Mouse (Mus musculus) retina, postnatal 7 days (tissue): ENCODE data around the gene Dusp16.
"Not testable (repeated sequence)": the region's sequence is repeated elsewhere in the genome, so short reads cannot be mapped to it uniquely, and the experiment has no call there.

Experiments
- DNase-seq: peaks from one replicate; pipeline ENCODE4 v3.0.0-alpha.2; 2012; ENCODE audit warnings: low read depth, low spot score

Gene Dusp16

GRCm38 (mm10) chr6:134700451-134701210 lies 91.8 kb downstream of the Dusp16 start:
- DNase-seq: no peak

GRCm38 (mm10) chr6:134698243-134698642 lies 94.2 kb downstream of the Dusp16 start:
- DNase-seq: no peak

GRCm38 (mm10) chr6:134696554-134696953 lies 95.9 kb downstream of the Dusp16 start:
- DNase-seq: no peak

- no peak for DNase-seq
Observed at GRCm38 (mm10) chr6:134696146-134696545, 96.3 kb downstream of the Dusp16 start.

- DNase-seq: no peak
Observed at GRCm38 (mm10) chr6:134695625-134696024, 96.8 kb downstream of the Dusp16 start.

GRCm38 (mm10) chr6:134694988-134695387 lies 97.4 kb downstream of the Dusp16 start:
- DNase-seq: no peak

- DNase-seq: no peak
Observed at GRCm38 (mm10) chr6:134694498-134694897, 97.9 kb downstream of the Dusp16 start.

- DNase-seq: no peak
Observed at GRCm38 (mm10) chr6:134685515-134685914, 106.9 kb downstream of the Dusp16 start.

- no peak for DNase-seq
Observed at GRCm38 (mm10) chr6:134685040-134685439, 107.4 kb downstream of the Dusp16 start.

GRCm38 (mm10) chr6:134684354-134684915 lies 108.0 kb downstream of the Dusp16 start:
- no peak for DNase-seq

- not testable (repeated sequence) for DNase-seq
Observed at GRCm38 (mm10) chr6:134679330-134679729, 113.1 kb downstream of the Dusp16 start.

GRCm38 (mm10) chr6:134678037-134678436 lies 114.4 kb downstream of the Dusp16 start:
- DNase-seq: no peak

GRCm38 (mm10) chr6:134677504-134677903 lies 114.9 kb downstream of the Dusp16 start:
- DNase-seq: no peak

GRCm38 (mm10) chr6:134673712-134674111 lies 118.7 kb downstream of the Dusp16 start:
- DNase-seq: not testable (repeated sequence)

GRCm38 (mm10) chr6:134670881-134671411 lies 121.5 kb downstream of the Dusp16 start:
- DNase-seq: no peak

GRCm38 (mm10) chr6:134669179-134669865 lies 123.1 kb downstream of the Dusp16 start:
- DNase-seq: no peak

GRCm38 (mm10) chr6:134668519-134668918 lies 123.9 kb downstream of the Dusp16 start:
- DNase-seq: no peak

GRCm38 (mm10) chr6:134665817-134666216 lies 126.6 kb downstream of the Dusp16 start:
- DNase-seq: no peak
